In genomic region chr6:143260560-143261288, GRCm38 (mm10) we compare ENCODE assay signal across 13 mouse cellular contexts.
A peak's percentile ranks its signal among the peaks of the same experiment; 100 is the strongest.
DNase-seq lines count a peak whose midpoint lies in the region; ATAC-seq and TF ChIP-seq lines count a peak whose summit lies in the region.
"Had no signal": no experiment of that assay in that cellular context is flagged by ENCODE, and none has a peak within 500 bp of the region (broad histone marks: within the 10 kb centered on the region; RNA-seq: fewer than 3 reads in every experiment).

No protein-coding gene starts in this region.

- no peak for TF ChIP-seq CTCF in forebrain, postnatal 0 days (IDR thresholded peaks at IDR 0.05; ENCODE audit: low read depth)

- DNase-seq in midbrain, embryonic 11.5 days (ENCODE audit: low spot score, missing footprints): no peak
- no peak for DNase-seq in midbrain, embryonic 10.5 days (ENCODE audit: low spot score)
- peak; percentile 57 for DNase-seq in forebrain, postnatal 0 days
- no peak for DNase-seq in gastrocnemius, adult 8-10 months (ENCODE audit: low spot score in 2 of 2)
- no peak for DNase-seq in spleen, postnatal 4 days (ENCODE audit: low spot score in 2 of 2)
- DNase-seq in gastrocnemius, postnatal 14 days: no peak
- DNase-seq: gastrocnemius, adult 2 months; kidney, adult 9 months; thymus, postnatal 14 days had no signal

- H3K27me3 ChIP-seq in midbrain, embryonic 11.5 days (ENCODE audit: control insufficient read depth, insufficient read depth, low read length): no peaks in the 10 kb centered on the region
- H3K27me3 ChIP-seq in midbrain, embryonic 10.5 days (ENCODE audit: low read depth, poor library complexity, severe bottlenecking): peaks cover 7% of the 10 kb centered on the region; the same call in 1 of the 2 replicates
- H3K27me3 ChIP-seq in forebrain, postnatal 0 days (ENCODE audit: insufficient read depth, low read length): no peaks in the 10 kb centered on the region
- peaks cover 16% of the 10 kb centered on the region for H3K27me3 ChIP-seq in limb, embryonic 13.5 days
- H3K27me3 ChIP-seq: CH12.LX; heart, embryonic 15.5 days; midbrain, embryonic 12.5 days had no signal

- H3K4me1 ChIP-seq in midbrain, embryonic 11.5 days (ENCODE audit: control insufficient read depth, insufficient read depth, low read length): peaks cover 7% of the 10 kb centered on the region; the same call in 1 of the 2 replicates
- H3K4me1 ChIP-seq in midbrain, embryonic 10.5 days: peaks cover 39% of the 10 kb centered on the region
- H3K4me1 ChIP-seq in forebrain, postnatal 0 days (ENCODE audit: insufficient read depth): peaks cover 12% of the 10 kb centered on the region
- peaks cover 28% of the 10 kb centered on the region for H3K4me1 ChIP-seq in limb, embryonic 13.5 days

- H3K9me3 ChIP-seq in midbrain, embryonic 11.5 days (ENCODE audit: control insufficient read depth, low read length): no peaks in the 10 kb centered on the region
- H3K9me3 ChIP-seq in midbrain, embryonic 10.5 days (replicated peaks): no peaks in the 10 kb centered on the region
- no peaks in the 10 kb centered on the region for H3K9me3 ChIP-seq in forebrain, postnatal 0 days (ENCODE audit: low read length)
- no peaks in the 10 kb centered on the region for H3K9me3 ChIP-seq in limb, embryonic 13.5 days
- H3K9me3 ChIP-seq: heart, embryonic 15.5 days; midbrain, embryonic 12.5 days had no signal

- intact Hi-C loops in gastrocnemius, postnatal 14 days (cut with DNase I; ENCODE audit: low total_unique reads): no loop called here

- H3K9ac ChIP-seq in midbrain, embryonic 11.5 days (ENCODE audit: low read length): no peak overlapping the region
- no peak overlapping the region; the same call in 1 of the 2 replicates for H3K9ac ChIP-seq in forebrain, postnatal 0 days
- no peak overlapping the region for H3K9ac ChIP-seq in limb, embryonic 13.5 days
- H3K9ac ChIP-seq: heart, embryonic 15.5 days; midbrain, embryonic 12.5 days had no signal

- H3K4me2 ChIP-seq in midbrain, embryonic 11.5 days: no peak overlapping the region
- peak overlapping the region; percentile 41 for H3K4me2 ChIP-seq in forebrain, postnatal 0 days (ENCODE audit: low read depth)
- H3K4me2 ChIP-seq in limb, embryonic 13.5 days (replicated peaks): peak overlapping the region; percentile 44

- WGBS in midbrain, embryonic 11.5 days: 65% methylated on average over 14 of the region's 14 CpGs
- WGBS in midbrain, embryonic 10.5 days: 75% methylated on average over 14 of the region's 14 CpGs
- 15% methylated on average over 14 of the region's 14 CpGs for WGBS in forebrain, postnatal 0 days
- 21% methylated on average over 14 of the region's 14 CpGs for WGBS in limb, embryonic 13.5 days

- ATAC-seq in midbrain, embryonic 11.5 days (ENCODE audit: low FRiP score): 0 out of 2 replicates have a peak, but pooled peaks have one; percentile 7
- ATAC-seq in forebrain, postnatal 0 days: no peak
- no peak for ATAC-seq in limb, embryonic 13.5 days (ENCODE audit: low FRiP score, low read depth)

- H3K36me3 ChIP-seq in midbrain, embryonic 11.5 days (ENCODE audit: control insufficient read depth, insufficient read depth, low read length): no peaks in the 10 kb centered on the region
- no peaks in the 10 kb centered on the region for H3K36me3 ChIP-seq in midbrain, embryonic 10.5 days
- no peaks in the 10 kb centered on the region for H3K36me3 ChIP-seq in forebrain, postnatal 0 days (ENCODE audit: insufficient read depth)
- H3K36me3 ChIP-seq in limb, embryonic 13.5 days: no peaks in the 10 kb centered on the region
- H3K36me3 ChIP-seq: heart, embryonic 15.5 days; midbrain, embryonic 12.5 days had no signal

- H3K27ac ChIP-seq in midbrain, embryonic 11.5 days (ENCODE audit: low read depth, low read length): no peak overlapping the region
- no peak overlapping the region; the same call in 1 of the 2 replicates for H3K27ac ChIP-seq in midbrain, embryonic 10.5 days (replicated peaks)
- peak overlapping the region; percentile 86 for H3K27ac ChIP-seq in forebrain, postnatal 0 days (ENCODE audit: low read depth, low read length)
- no peak overlapping the region for H3K27ac ChIP-seq in limb, embryonic 13.5 days
- H3K27ac ChIP-seq: gastrocnemius, adult 2 months; heart, embryonic 15.5 days had no signal

- H3K4me3 ChIP-seq in midbrain, embryonic 11.5 days (ENCODE audit: low read depth, low read length): no peak overlapping the region
- H3K4me3 ChIP-seq in midbrain, embryonic 10.5 days: no peak overlapping the region
- H3K4me3 ChIP-seq in forebrain, postnatal 0 days (ENCODE audit: low read depth, low read length): peak overlapping the region; percentile 18
- no peak overlapping the region for H3K4me3 ChIP-seq in limb, embryonic 13.5 days
- H3K4me3 ChIP-seq: heart, embryonic 15.5 days; midbrain, embryonic 12.5 days had no signal
